Mouse (Mus musculus) hindbrain, postnatal 0 days (tissue): ENCODE results near the gene AI597479. TPM values are rescaled to one million over a fixed set of nuclear protein-coding genes. Genes with fewer than 3 reads are reported as not detected.

Experiments used
- ATAC-seq: fragments of 200-750 bp; cut with Nextera tagmentation; 2 replicates; pipeline ENCODE4 v1.8.0; 2017; ENCODE audit warnings: mild to moderate bottlenecking, moderate TSS enrichment, moderate library complexity
- DNase-seq: peaks from one replicate; pipeline ENCODE4 v3.0.0-alpha.2; 2015; ENCODE audit warnings: low spot score
- H3K27ac ChIP-seq: fragments of 300-500 bp; sonication (generic); 2 replicates; pipeline ENCODE4 v1.5.1; 2014; ENCODE audit warnings: mild to moderate bottlenecking
- H3K27me3 ChIP-seq: fragments of 300-500 bp; sonication (generic); 2 replicates; pipeline ENCODE4 v1.6.1; 2014; ENCODE audit warnings: low read length, mixed read lengths; ENCODE audit not compliant: insufficient read depth
- H3K36me3 ChIP-seq: fragments of 300-500 bp; sonication (generic); 2 replicates; pipeline ENCODE4 v1.6.1; 2014; ENCODE audit warnings: low read length, mixed read lengths; ENCODE audit not compliant: insufficient read depth
- H3K4me1 ChIP-seq: fragments of 300-500 bp; sonication (generic); 2 replicates; pipeline ENCODE4 v1.6.1; 2014; ENCODE audit warnings: antibody characterized with exemption, low read length, mixed read lengths; ENCODE audit not compliant: insufficient read depth
- H3K4me2 ChIP-seq: fragments of 300-500 bp; sonication (generic); 2 replicates; pipeline ENCODE4 v1.6.1; 2014; ENCODE audit warnings: low read depth, mild to moderate bottlenecking, low read length, moderate library complexity, mixed read lengths
- H3K4me3 ChIP-seq: fragments of 300-500 bp; sonication (generic); 2 replicates; pipeline ENCODE4 v1.5.1; 2014; ENCODE audit warnings: low read length
- H3K9ac ChIP-seq: fragments of 300-500 bp; sonication (generic); replicated peaks from 2 replicates; pipeline ENCODE4 v1.6.1; 2014; ENCODE audit warnings: mild to moderate bottlenecking, low read length, moderate library complexity, mixed read lengths
- H3K9me3 ChIP-seq: fragments of 300-500 bp; sonication (generic); 2 replicates; pipeline ENCODE4 v1.6.1; 2016; ENCODE audit warnings: low read length, mixed read lengths
- CTCF ChIP-seq: IDR thresholded peaks from 2 replicates; pipeline ENCODE4 v1.5.1; 2016; ENCODE audit warnings: antibody characterized with exemption, control low read depth, low read depth
- WGBS: fragments of 180-500 bp; shearing (Covaris S2); extraction: QIAGEN DNeasy Blood & Tissue Kit; methylation state at CpG from one replicate; pipeline ENCODE4 v1.1.7; 2014; 5-methylcytosine and 5-hydroxymethylcytosine counted together
- polyA plus RNA-seq: library from polyadenylated mRNA; unstranded; fragments of >200 nt; fragmentation: Nextera tagmentation; extraction: Ambion mirVana; gene quantifications from 2 replicates; pipeline ENCODE4 v1.2.1, GENCODE M21; 2015
- total RNA-seq: library from RNA; depleted of rRNA; stranded (reverse); fragments of >200 nt; gene quantifications from 2 replicates; pipeline ENCODE4 v1.2.3, GENCODE M21; 2014

AI597479 gene
- total and polyA plus RNA-seq, 2 experiments from 2014 or later, result 20.7 to 28.8 TPM

- WGBS, result 76% methylated on average over 8 of the region's 8 CpGs
- H3K9ac ChIP-seq, result no peak overlapping the region
- no peak for TF ChIP-seq CTCF
- no peaks in the 10 kb centered on the region for H3K9me3 ChIP-seq
- ATAC-seq (no peak), DNase-seq (no peak)
- no peaks in the 10 kb centered on the region for H3K4me1 ChIP-seq
- H3K4me3 ChIP-seq, result no peak overlapping the region
- H3K4me2 ChIP-seq, result no peak overlapping the region
- H3K27ac ChIP-seq, result no peak overlapping the region
- no peaks in the 10 kb centered on the region for H3K36me3 ChIP-seq
- no peaks in the 10 kb centered on the region for H3K27me3 ChIP-seq
Measured at GRCm38 (mm10) chr1:43144338-43144906, 45.9 kb downstream of the AI597479 start.

DNA sequence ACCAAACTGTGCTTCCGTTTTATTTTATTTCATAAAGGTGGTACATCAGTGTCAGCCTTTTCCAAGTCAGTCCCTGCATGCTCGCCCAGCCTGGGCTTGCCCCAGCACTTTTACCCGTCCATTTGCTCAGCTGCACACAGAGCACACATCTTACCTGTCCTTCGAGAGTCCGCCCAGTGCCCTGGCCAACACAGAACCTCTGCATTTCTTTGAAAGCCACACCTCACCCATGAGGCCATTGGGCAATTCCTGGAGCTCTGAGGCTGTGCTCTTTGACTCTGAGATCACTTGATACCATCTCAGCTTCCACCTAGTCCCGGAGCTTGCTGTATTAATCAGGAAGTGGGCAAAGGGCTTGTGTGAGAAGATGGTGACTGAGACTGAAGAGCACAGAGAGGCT lies 46.9 kb downstream of the AI597479 start:
- DNase-seq, result no peak
- Histone ChIP-seq H3K27ac (no peak overlapping the region), H3K4me1 (no peaks in the 10 kb centered on the region), H3K4me2 (no peak overlapping the region), H3K4me3 (no peak overlapping the region), H3K9me3 (no peaks in the 10 kb centered on the region), H3K27me3 (no peaks in the 10 kb centered on the region), H3K36me3 (no peaks in the 10 kb centered on the region), H3K9ac (no peak overlapping the region)
- WGBS, result 91% methylated on average over 6 of the region's 6 CpGs
- no peak for ATAC-seq
- no peak for TF ChIP-seq CTCF

- TF ChIP-seq CTCF, result no peak
- no peak overlapping the region for H3K27ac ChIP-seq
- H3K4me2 ChIP-seq, result no peak overlapping the region
- no peak for DNase-seq
- H3K4me1 ChIP-seq, result no peaks in the 10 kb centered on the region
- 64% methylated on average over 2 of the region's 2 CpGs for WGBS
- no peaks in the 10 kb centered on the region for H3K27me3 ChIP-seq
- H3K4me3 ChIP-seq, result no peak overlapping the region
- no peak for ATAC-seq
- H3K9me3 ChIP-seq, result no peaks in the 10 kb centered on the region
- H3K36me3 ChIP-seq, result no peaks in the 10 kb centered on the region
- H3K9ac ChIP-seq, result no peak overlapping the region
Measured at GRCm38 (mm10) chr1:43147474-43147873, 49.0 kb downstream of the AI597479 start.

GRCm38 (mm10) chr1:43150225-43150624 lies 51.7 kb downstream of the AI597479 start:
- ATAC-seq, result no peak
- no peak for DNase-seq
- 71% methylated on average over 3 of the region's 3 CpGs for WGBS
- no peak overlapping the region for H3K9ac ChIP-seq
- TF ChIP-seq CTCF, result no peak
- no peaks in the 10 kb centered on the region for H3K27me3 ChIP-seq
- H3K36me3 ChIP-seq, result no peaks in the 10 kb centered on the region
- no peak overlapping the region for H3K4me3 ChIP-seq
- no peak overlapping the region for H3K27ac ChIP-seq
- H3K4me1 ChIP-seq, result no peaks in the 10 kb centered on the region
- no peak overlapping the region for H3K4me2 ChIP-seq
- H3K9me3 ChIP-seq, result no peaks in the 10 kb centered on the region

- Histone ChIP-seq H3K27ac (no peak overlapping the region), H3K9ac (no peak overlapping the region), H3K4me1 (no peaks in the 10 kb centered on the region), H3K36me3 (no peaks in the 10 kb centered on the region), H3K9me3 (no peaks in the 10 kb centered on the region), H3K4me3 (no peak overlapping the region), H3K27me3 (no peaks in the 10 kb centered on the region), H3K4me2 (no peak overlapping the region)
- ATAC-seq, result no peak
- no peak for TF ChIP-seq CTCF
- 88% methylated on average over 4 of the region's 4 CpGs for WGBS
- no peak for DNase-seq
Measured at GRCm38 (mm10) chr1:43152626-43153025, 54.1 kb downstream of the AI597479 start.

GRCm38 (mm10) chr1:43153538-43153937 lies 55.0 kb downstream of the AI597479 start:
- Histone ChIP-seq H3K9me3 (no peaks in the 10 kb centered on the region), H3K27me3 (no peaks in the 10 kb centered on the region), H3K36me3 (no peaks in the 10 kb centered on the region), H3K4me2 (no peak overlapping the region), H3K4me3 (no peak overlapping the region), H3K27ac (no peak overlapping the region), H3K4me1 (no peaks in the 10 kb centered on the region), H3K9ac (no peak overlapping the region)
- WGBS, result 74% methylated on average over 5 of the region's 5 CpGs
- no peak for DNase-seq
- no peak for TF ChIP-seq CTCF
- no peak for ATAC-seq

GRCm38 (mm10) chr1:43154491-43154890 lies 56.0 kb downstream of the AI597479 start:
- no peaks in the 10 kb centered on the region for H3K4me1 ChIP-seq
- WGBS, result 73% methylated on average over 2 of the region's 2 CpGs
- no peak overlapping the region for H3K4me2 ChIP-seq
- no peak overlapping the region for H3K4me3 ChIP-seq
- H3K27me3 ChIP-seq, result no peaks in the 10 kb centered on the region
- TF ChIP-seq CTCF, result no peak
- no peaks in the 10 kb centered on the region for H3K9me3 ChIP-seq
- no peak for DNase-seq
- H3K9ac ChIP-seq, result no peak overlapping the region
- no peak for ATAC-seq
- H3K36me3 ChIP-seq, result no peaks in the 10 kb centered on the region
- H3K27ac ChIP-seq, result no peak overlapping the region
